In genomic region chr8:110039659-110040058, GRCm38 (mm10) we compare ENCODE assay signal across 24 mouse cellular contexts. TPM values are rescaled to one million over a fixed set of nuclear protein-coding genes. Genes with fewer than 3 reads are reported as not detected.
DNase-seq lines count a peak whose midpoint lies in the region; ATAC-seq and TF ChIP-seq lines count a peak whose summit lies in the region.
"Had no signal": no experiment of that assay in that cellular context is flagged by ENCODE, and none has a peak within 500 bp of the region (broad histone marks: within the 10 kb centered on the region; RNA-seq: fewer than 3 reads in every experiment).

Gene Chst4 (minus strand): TSS chr8:110039740.

- peak; percentile 86 for ATAC-seq in intestine, embryonic 15.5 days
- ATAC-seq in stomach, embryonic 15.5 days (ENCODE audit: insufficient read depth, low FRiP score, low read depth): peak; percentile 44; the same call in 1 of the 2 replicates
- ATAC-seq in megakaryocyte, adult 5-6 weeks (ENCODE audit: poor library complexity, severe bottlenecking): no peak
- ATAC-seq: forebrain, embryonic 14.5 days; forebrain, postnatal 0 days had no signal

- no peaks in the 10 kb centered on the region for H3K4me1 ChIP-seq in lung, adult 2 months (ENCODE audit: control insufficient read depth, insufficient read depth, low read length)
- 0 out of 2 replicates have a peak, but pooled peaks cover 3% of the 10 kb centered on the region for H3K4me1 ChIP-seq in intestine, embryonic 15.5 days (replicated peaks)
- no peaks in the 10 kb centered on the region for H3K4me1 ChIP-seq in stomach, embryonic 15.5 days
- H3K4me1 ChIP-seq: hindbrain, embryonic 12.5 days had no signal

- H3K9me3 ChIP-seq in intestine, embryonic 15.5 days: no peaks in the 10 kb centered on the region
- no peaks in the 10 kb centered on the region for H3K9me3 ChIP-seq in stomach, embryonic 15.5 days
- H3K9me3 ChIP-seq: hindbrain, embryonic 12.5 days had no signal

- no peak within 1 kb of the TSS for H3K9ac ChIP-seq in intestine, embryonic 15.5 days
- H3K9ac ChIP-seq in stomach, embryonic 15.5 days: no peak within 1 kb of the TSS
- H3K9ac ChIP-seq: forebrain, postnatal 0 days; hindbrain, embryonic 12.5 days had no signal

- TF ChIP-seq POLR2A in lung, adult 2 months (IDR thresholded peaks at IDR 0.05; ENCODE audit: borderline replicate concordance, extremely low read depth, low read depth, low read length): no peak

- H3K4me2 ChIP-seq in intestine, embryonic 15.5 days (replicated peaks): no peak within 1 kb of the TSS
- no peak within 1 kb of the TSS for H3K4me2 ChIP-seq in stomach, embryonic 15.5 days
- H3K4me2 ChIP-seq: heart, embryonic 11.5 days; hindbrain, embryonic 12.5 days had no signal

- TF ChIP-seq CTCF in lung, adult 2 months (IDR thresholded peaks at IDR 0.05; ENCODE audit: insufficient read depth, low read length): no peak

- H3K27ac ChIP-seq in intestine, embryonic 15.5 days: no peak within 1 kb of the TSS
- H3K27ac ChIP-seq in stomach, embryonic 15.5 days: no peak within 1 kb of the TSS
- H3K27ac ChIP-seq: gastrocnemius, adult 2 months; hindbrain, embryonic 12.5 days had no signal

- H3K36me3 ChIP-seq in intestine, embryonic 15.5 days: no peaks in the 10 kb centered on the region
- H3K36me3 ChIP-seq in stomach, embryonic 15.5 days: no peaks in the 10 kb centered on the region
- H3K36me3 ChIP-seq: hindbrain, embryonic 12.5 days had no signal

- H3K4me3 ChIP-seq in lung, adult 2 months (replicated peaks; ENCODE audit: extremely low read depth, low read depth, low read length): no peak within 1 kb of the TSS
- no peak within 1 kb of the TSS for H3K4me3 ChIP-seq in intestine, embryonic 15.5 days (replicated peaks)
- H3K4me3 ChIP-seq in stomach, embryonic 15.5 days (replicated peaks): no peak within 1 kb of the TSS
- H3K4me3 ChIP-seq: gastrocnemius, adult 2 months; hindbrain, embryonic 12.5 days had no signal

- 65% methylated on average over 5 of the region's 5 CpGs for WGBS in lung, adult 2 months
- WGBS in intestine, embryonic 15.5 days: 60% methylated on average over 5 of the region's 5 CpGs
- 30% methylated on average over 5 of the region's 5 CpGs for WGBS in large intestine, adult 2 months
- WGBS in stomach, embryonic 15.5 days: 67% methylated on average over 5 of the region's 5 CpGs

- H3K27me3 ChIP-seq in intestine, embryonic 15.5 days (replicated peaks): no peaks in the 10 kb centered on the region
- H3K27me3 ChIP-seq in stomach, embryonic 15.5 days (replicated peaks): no peaks in the 10 kb centered on the region
- H3K27me3 ChIP-seq: hindbrain, embryonic 12.5 days had no signal

- no peak for DNase-seq in lung, adult 2 months
- no peak for DNase-seq in lung, adult 18-20 months
- no peak for DNase-seq in large intestine, adult 2 months (ENCODE audit: low read depth, low spot score)
- DNase-seq in ovary, postnatal 36 days (ENCODE audit: low spot score): no peak
- no peak for DNase-seq in ovary, postnatal 14 days (ENCODE audit: low spot score)
- DNase-seq: adrenal gland, postnatal 10 days; adrenal gland, postnatal 36 days; cerebellum, adult 18-20 months; cerebellum, adult 9-10 months; cerebellum, postnatal 14 days; forebrain, postnatal 0 days; gastrocnemius, adult 2 months; gastrocnemius, postnatal 14 days had no signal

RNA-seq across cellular contexts. Expression of gene Chst4, which starts in this region (rescaled TPM):
- 11.9 and 17.1 TPM in 2 replicates for polyA plus RNA-seq in lung, adult 2 months (2012; rRNA removed)
- 2.5 and 2.6 TPM in 2 replicates for polyA plus RNA-seq in intestine, embryonic 15.5 days (2015; fragmentation: Nextera tagmentation; extraction: Ambion mirVana)
- polyA plus RNA-seq in large intestine, adult 2 months (2012; rRNA removed): 30.7 and 50.1 TPM in 2 replicates
- polyA plus RNA-seq in stomach, embryonic 15.5 days (2015; fragmentation: Nextera tagmentation; extraction: Ambion mirVana): 1.5 TPM in 2 replicates
- total RNA-seq in megakaryocyte, adult 5-6 weeks (2015): not detected in 2 replicates
- not detected in 2 replicates for total RNA-seq in megakaryocyte, adult 5-6 weeks (2017)
- total RNA-seq: forebrain, postnatal 0 days; gastrocnemius, adult 2 months; gastrocnemius, postnatal 14 days; gastrocnemius, postnatal 4 days; hematopoietic stem cell, adult 5-6 weeks had no signal
- polyA plus RNA-seq: embryonic facial prominence, embryonic 11.5 days; embryonic facial prominence, embryonic 14.5 days; forebrain, embryonic 11.5 days; forebrain, embryonic 14.5 days; forebrain, postnatal 0 days; hindbrain, embryonic 12.5 days had no signal
